Mouse (Mus musculus): ENCODE measurements at regions not wholly inside any gene's neighbourhood (a gene's known extent, or its start where the extent isn't known, plus 50 kb on each side); places are given as distances from the start of the nearest gene placed in this dataset.

GRCm38 (mm10) chr10:66102103-66102502, 993.8 kb upstream of the Jmjd1c start:
- in situ Hi-C loops (cut with MboI, MseI), result no loop called here

GRCm38 (mm10) chr10:66131361-66131760, 964.6 kb upstream of the Jmjd1c start:
- in situ Hi-C loops (cut with MboI, MseI), result no loop called here

- in situ Hi-C loops (cut with MboI, MseI), result no loop called here
These were observed 963.9 kb upstream of the Jmjd1c start for GRCm38 (mm10) chr10:66132025-66132424.

- in situ Hi-C loops (cut with MboI, MseI), result no loop called here
These were observed 953.5 kb upstream of the Jmjd1c start for GRCm38 (mm10) chr10:66142413-66142812.

GRCm38 (mm10) chr10:66142910-66143309, 953.0 kb upstream of the Jmjd1c start:
- in situ Hi-C loops (cut with MboI, MseI), result no loop called here

- in situ Hi-C loops (cut with MboI, MseI), result no loop called here
These were observed 945.0 kb upstream of the Jmjd1c start for GRCm38 (mm10) chr10:66150966-66151365.

GRCm38 (mm10) chr10:66152777-66153176, 943.1 kb upstream of the Jmjd1c start:
- in situ Hi-C loops (cut with MboI, MseI), result no loop called here

GRCm38 (mm10) chr10:66160916-66161556, 934.9 kb upstream of the Jmjd1c start:
- in situ Hi-C loops (cut with MboI, MseI), result no loop called here

GRCm38 (mm10) chr10:66172803-66173202, 923.1 kb upstream of the Jmjd1c start:
- in situ Hi-C loops (cut with MboI, MseI), result no loop called here

- in situ Hi-C loops (cut with MboI, MseI), result no loop called here
These were observed 918.6 kb upstream of the Jmjd1c start for GRCm38 (mm10) chr10:66177318-66177717.

GRCm38 (mm10) chr10:66181231-66181630, 914.7 kb upstream of the Jmjd1c start:
- in situ Hi-C loops (cut with MboI, MseI), result no loop called here

- in situ Hi-C loops (cut with MboI, MseI), result no loop called here
These were observed 912.9 kb upstream of the Jmjd1c start for GRCm38 (mm10) chr10:66183069-66183468.

GRCm38 (mm10) chr10:66187038-66187437, 908.9 kb upstream of the Jmjd1c start:
- in situ Hi-C loops (cut with MboI, MseI), result no loop called here

GRCm38 (mm10) chr10:66201115-66201514, 894.8 kb upstream of the Jmjd1c start:
- in situ Hi-C loops (cut with MboI, MseI), result no loop called here

- in situ Hi-C loops (cut with MboI, MseI), result no loop called here
These were observed 867.8 kb upstream of the Jmjd1c start for GRCm38 (mm10) chr10:66228123-66228522.

- in situ Hi-C loops (cut with MboI, MseI), result no loop called here
These were observed 861.5 kb upstream of the Jmjd1c start for GRCm38 (mm10) chr10:66234370-66234916.

GRCm38 (mm10) chr10:66256377-66256776, 839.5 kb upstream of the Jmjd1c start:
- in situ Hi-C loops (cut with MboI, MseI), result no loop called here

- in situ Hi-C loops (cut with MboI, MseI), result loop anchor here in 1 of 2 experiments (10.0 kb wide), 1 partner anchor 56 kb away; no protein-coding TSS in a partner anchor
These were observed 825.2 kb upstream of the Jmjd1c start for GRCm38 (mm10) chr10:66270647-66271270.

- in situ Hi-C loops (cut with MboI, MseI), result no loop called here
These were observed 800.3 kb upstream of the Jmjd1c start for GRCm38 (mm10) chr10:66295628-66296027.

GRCm38 (mm10) chr10:66303235-66303780, 792.6 kb upstream of the Jmjd1c start:
- in situ Hi-C loops (cut with MboI, MseI), result no loop called here

GRCm38 (mm10) chr10:66304901-66305300, 791.0 kb upstream of the Jmjd1c start:
- in situ Hi-C loops (cut with MboI, MseI), result no loop called here

- in situ Hi-C loops (cut with MboI, MseI), result no loop called here
These were observed 764.8 kb upstream of the Jmjd1c start for GRCm38 (mm10) chr10:66331166-66331565.

GRCm38 (mm10) chr10:66337994-66338393, 757.9 kb upstream of the Jmjd1c start:
- in situ Hi-C loops (cut with MboI, MseI), result no loop called here
